Comparison of ENCODE assay signal across 16 mouse cellular contexts in the genomic region with DNA sequence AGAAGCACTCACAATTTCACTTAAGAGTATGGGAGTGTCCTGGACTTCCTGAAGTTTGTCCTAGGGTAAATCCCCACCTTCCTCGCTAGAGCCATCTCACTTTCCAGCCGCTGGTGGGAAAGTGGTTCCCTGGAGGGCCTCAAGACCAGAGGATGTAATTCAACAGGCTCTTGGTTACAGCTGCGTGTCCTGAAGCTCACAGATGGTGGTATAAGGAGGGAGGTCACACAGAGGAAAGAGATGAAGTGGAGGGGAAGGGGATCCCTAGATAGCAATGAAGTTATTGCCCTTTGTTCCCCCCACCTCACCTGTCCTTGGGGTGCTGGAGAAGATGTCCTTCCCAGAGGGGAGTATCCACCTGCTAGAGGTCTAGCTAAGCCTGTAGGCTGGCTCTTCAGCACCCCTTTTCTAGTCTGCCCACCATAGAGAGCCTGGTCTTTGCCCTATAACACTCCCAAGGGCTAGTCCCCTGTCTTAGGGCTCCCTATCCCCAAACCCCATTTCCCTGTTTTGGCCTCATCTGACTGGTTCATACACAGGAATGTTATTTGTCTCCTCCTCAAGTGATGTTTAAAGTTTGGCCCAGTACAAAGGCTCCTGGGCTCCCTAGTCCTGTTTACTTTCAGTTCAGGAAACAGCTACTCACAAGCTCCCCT. TPM values are rescaled to one million over a fixed set of nuclear protein-coding genes. Genes with fewer than 3 reads are reported as not detected.
"Had no signal": no experiment of that assay in that cellular context is flagged by ENCODE, and none has a peak within 500 bp of the region (broad histone marks: within the 10 kb centered on the region; RNA-seq: fewer than 3 reads in every experiment).

No protein-coding gene starts in this region.

- H3K9ac ChIP-seq: limb, embryonic 12.5 days; liver, embryonic 14.5 days; midbrain, embryonic 12.5 days had no signal

- H3K4me3 ChIP-seq: left cerebral cortex, adult 2 months; limb, embryonic 12.5 days; midbrain, embryonic 12.5 days had no signal

- H3K4me2 ChIP-seq: midbrain, embryonic 12.5 days had no signal

- H3K27ac ChIP-seq: left cerebral cortex, adult 2 months; limb, embryonic 12.5 days; liver, embryonic 14.5 days; midbrain, embryonic 12.5 days; stomach, postnatal 0 days had no signal

- H3K36me3 ChIP-seq: limb, embryonic 12.5 days; midbrain, embryonic 12.5 days had no signal

- DNase-seq: kidney, adult 8-10 months; kidney, postnatal 25 days; lung, adult 18-20 months; lung, postnatal 36 days; thymus, postnatal 14 days had no signal

- H3K9me3 ChIP-seq: limb, embryonic 12.5 days; midbrain, embryonic 12.5 days had no signal

RNA-seq across cellular contexts. Expression of gene Dmrt2, which starts 2.5 kb away (rescaled TPM):
- total RNA-seq: megakaryocyte progenitor cell, adult 5-6 weeks; neutrophil, adult 5-6 weeks had no signal
- polyA plus RNA-seq: midbrain, postnatal 0 days had no signal

RNA-seq across cellular contexts. Expression of gene Dmrt3, which starts 59.6 kb away (rescaled TPM):
- total RNA-seq: left cerebral cortex, postnatal 14 days; liver, adult 2 months; megakaryocyte progenitor cell, adult 5-6 weeks had no signal
- polyA plus RNA-seq: kidney, embryonic 16.5 days; liver, adult 2 months; liver, embryonic 14.5 days had no signal
